Mouse (Mus musculus) olfactory bulb, adult 2 months (tissue): ENCODE measurements around the gene Copz1.

Experiments
- CTCF ChIP-seq: fragments of 200-500 bp; IDR thresholded peaks from 2 replicates; pipeline ENCODE4 v1.5.1; 2012; ENCODE audit warnings: low read depth, mild to moderate bottlenecking, low read length, moderate library complexity; ENCODE audit not compliant: insufficient read depth
- POLR2A ChIP-seq: fragments of 200-500 bp; IDR thresholded peaks from 2 replicates; pipeline ENCODE4 v1.6.1; 2012; ENCODE audit warnings: mild to moderate bottlenecking, low read depth, low read length, moderate library complexity; ENCODE audit not compliant: insufficient read depth

GRCm38 (mm10) chr15:103290417-103290816, 17.9 kb downstream of the Copz1 start:
- TF ChIP-seq POLR2A (no peak), CTCF (no peak)
